Comparison of ENCODE assay signal across 14 mouse cellular contexts in the genomic region with DNA sequence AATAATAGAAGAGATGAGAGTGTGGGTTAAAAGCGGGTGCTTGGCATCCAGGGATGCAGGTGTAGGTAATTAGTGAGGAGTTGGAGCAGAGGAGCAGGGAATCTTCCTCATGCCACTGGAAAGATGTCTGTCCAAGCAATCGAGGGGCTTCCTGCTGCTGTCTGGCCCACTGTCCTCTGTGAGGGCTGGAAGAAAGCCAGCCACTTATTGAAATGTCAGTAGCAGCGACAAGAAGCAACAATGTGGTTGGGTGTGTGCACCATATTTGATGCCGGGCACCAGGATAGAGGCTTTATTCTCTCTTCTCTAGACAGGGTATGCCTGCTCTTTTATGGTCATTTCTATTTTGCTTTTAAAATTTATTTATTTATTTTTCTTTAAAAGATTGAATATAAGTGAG.
"Had no signal": no experiment of that assay in that cellular context is flagged by ENCODE, and none has a peak within 500 bp of the region (broad histone marks: within the 10 kb centered on the region; RNA-seq: fewer than 3 reads in every experiment).

No protein-coding gene starts in this region.

- H3K9ac ChIP-seq: kidney, embryonic 15.5 days; limb, embryonic 15.5 days; liver, embryonic 12.5 days; lung, embryonic 15.5 days; neural tube, embryonic 12.5 days had no signal

- ATAC-seq: liver, embryonic 12.5 days had no signal

- H3K27me3 ChIP-seq: kidney, embryonic 15.5 days; limb, embryonic 15.5 days; liver, embryonic 12.5 days; lung, embryonic 15.5 days; neural tube, embryonic 12.5 days had no signal

- H3K4me2 ChIP-seq: kidney, embryonic 15.5 days; limb, embryonic 15.5 days; liver, embryonic 12.5 days; lung, embryonic 15.5 days; neural tube, embryonic 12.5 days had no signal

- H3K9me3 ChIP-seq: kidney, embryonic 15.5 days; limb, embryonic 15.5 days; liver, embryonic 12.5 days; lung, embryonic 15.5 days; neural tube, embryonic 12.5 days had no signal

- H3K27ac ChIP-seq: kidney, embryonic 15.5 days; limb, embryonic 15.5 days; liver, embryonic 12.5 days; lung, embryonic 15.5 days; neural tube, embryonic 12.5 days had no signal

- DNase-seq: kidney, adult 2 months; kidney, postnatal 14 days; lung, postnatal 14 days; retina, postnatal 1 day; right cerebral cortex, postnatal 4 days; spleen, adult 18-20 months; thymus, adult 18-20 months; thymus, postnatal 14 days had no signal

- H3K4me1 ChIP-seq: liver, embryonic 12.5 days; lung, embryonic 15.5 days had no signal

- H3K4me3 ChIP-seq: kidney, embryonic 15.5 days; limb, embryonic 15.5 days; liver, embryonic 12.5 days; lung, embryonic 15.5 days; myocyte; neural tube, embryonic 12.5 days had no signal

- H3K36me3 ChIP-seq: kidney, embryonic 15.5 days; limb, embryonic 15.5 days; liver, embryonic 12.5 days; lung, embryonic 15.5 days; neural tube, embryonic 12.5 days had no signal
